Mouse (Mus musculus) bone marrow, adult 2 months (tissue): Measurements from ENCODE around the gene Mxi1. TPM values are rescaled to one million over a fixed set of nuclear protein-coding genes. Genes with fewer than 3 reads are reported as not detected.

Experiments
- H3K27ac ChIP-seq: fragments of 200-500 bp; 2 replicates; pipeline ENCODE4 v1.5.1; 2012; ENCODE audit warnings: low read depth, mild to moderate bottlenecking, control low read depth, inconsistent platforms, low read length; ENCODE audit not compliant: control insufficient read depth, poor library complexity, insufficient read depth
- H3K4me1 ChIP-seq: fragments of 200-500 bp; 2 replicates; pipeline ENCODE4 v1.6.1; 2011; ENCODE audit warnings: low read length; ENCODE audit not compliant: control insufficient read depth, insufficient read depth
- H3K4me3 ChIP-seq: fragments of 200-500 bp; replicated peaks from 2 replicates; pipeline ENCODE3; 2011; ENCODE audit warnings: mild to moderate bottlenecking, low read depth, low read length, control low read depth; ENCODE audit not compliant: control insufficient read depth
- CTCF ChIP-seq: fragments of 200-500 bp; IDR thresholded peaks from 2 replicates; pipeline ENCODE4 v1.5.1; 2011; ENCODE audit warnings: low read length, control low read depth; ENCODE audit not compliant: control insufficient read depth, insufficient read depth
- POLR2A ChIP-seq: fragments of 200-500 bp; IDR thresholded peaks from 2 replicates; pipeline ENCODE4 v1.6.1; 2011; ENCODE audit warnings: low read depth, mild to moderate bottlenecking, control low read depth, low read length, borderline replicate concordance; ENCODE audit not compliant: control insufficient read depth
- WGBS: fragments of 180-500 bp; shearing (Covaris S2); methylation state at CpG from one replicate; pipeline ENCODE4 v1.1.7; 2018; 5-methylcytosine and 5-hydroxymethylcytosine counted together
- polyA plus RNA-seq: library from polyadenylated mRNA; stranded (reverse); fragments of >200 nt; gene quantifications from 2 replicates; pipeline ENCODE4 v1.2.4, GENCODE M21; 2011; ENCODE audit warnings: low replicate concordance; ENCODE audit not compliant: missing spikeins, insufficient read depth, insufficient read length

The Mxi1 gene
- polyA plus RNA-seq, 1 experiment = 32.4 TPM

GRCm38 (mm10) chr19:53420924-53421582 lies 110.7 kb downstream of the Mxi1 start:
- peak overlapping the region; percentile 69 for H3K27ac ChIP-seq
- WGBS = 12% methylated on average over 19 of the region's 19 CpGs
- peak overlapping the region; percentile 52 for H3K4me3 ChIP-seq
- TF ChIP-seq CTCF (no peak), POLR2A (no peak)
- H3K4me1 ChIP-seq = peaks cover 7% of the 10 kb centered on the region; the same call in 1 of the 2 replicates

DNA sequence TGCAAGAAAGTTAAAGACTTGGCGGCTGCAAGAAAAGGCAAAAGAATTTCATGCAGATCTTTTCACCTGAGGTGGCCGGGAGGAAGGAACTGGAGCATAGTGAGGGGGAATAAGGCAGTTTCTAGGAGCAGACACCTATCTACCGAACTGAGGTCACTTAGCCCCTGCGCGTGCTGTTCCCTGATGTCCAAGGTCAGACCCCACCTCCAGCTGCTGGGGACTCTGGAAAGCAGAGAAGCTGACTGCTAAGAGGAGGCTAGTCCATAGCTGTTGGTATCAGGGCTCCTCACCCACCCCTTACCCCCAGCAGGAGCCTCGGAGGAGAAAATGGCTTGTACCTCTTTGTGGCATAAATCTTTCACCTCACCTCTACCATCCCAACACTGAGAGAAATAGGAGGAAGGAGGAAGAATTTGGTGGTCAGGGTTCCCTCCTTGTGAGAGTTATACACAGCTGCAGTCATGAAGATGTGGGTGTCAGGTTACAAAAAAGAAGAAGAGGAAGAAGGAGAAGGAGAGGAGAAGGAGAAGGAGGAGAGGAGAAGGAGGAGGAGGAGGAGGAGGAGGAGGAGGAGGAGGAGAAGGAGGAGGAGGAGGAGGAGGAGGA lies 111.4 kb downstream of the Mxi1 start:
- peak overlapping the region; percentile 19 for H3K4me3 ChIP-seq
- H3K4me1 ChIP-seq = peaks cover 7% of the 10 kb centered on the region; the same call in 1 of the 2 replicates
- TF ChIP-seq POLR2A (no peak), CTCF (no peak)
- 4% methylated on average over 6 of the region's 6 CpGs for WGBS
- peak overlapping the region; percentile 57 for H3K27ac ChIP-seq

- H3K4me3 ChIP-seq = no peak overlapping the region
- WGBS = 34% methylated on average over 18 of the region's 18 CpGs
- H3K27ac ChIP-seq = peak overlapping the region; percentile 43; the same call in 1 of the 2 replicates
These were observed 112.3 kb downstream of the Mxi1 start for GRCm38 (mm10) chr19:53422358-53423308.

DNA sequence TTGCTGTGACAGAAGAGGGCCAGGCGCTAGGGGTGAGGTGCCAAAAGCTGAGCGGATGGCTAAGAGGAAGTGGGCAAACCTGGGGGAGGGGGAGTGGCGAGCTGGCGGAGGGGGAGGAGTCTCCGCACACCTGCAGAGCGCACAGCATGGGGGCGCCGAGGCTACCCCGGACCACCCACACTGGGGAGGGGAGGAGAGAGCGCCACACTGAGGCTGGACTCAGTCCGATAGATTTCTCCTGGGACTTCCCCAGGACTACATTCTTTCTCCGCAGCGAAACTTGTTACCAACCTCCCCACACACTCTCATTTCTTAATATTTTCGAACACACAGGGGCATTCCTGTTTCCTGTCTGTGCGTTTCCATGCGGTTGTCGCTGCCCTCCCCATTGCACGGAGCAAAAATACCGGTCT lies 113.0 kb downstream of the Mxi1 start:
- H3K4me3 ChIP-seq = peak overlapping the region; percentile 40
- under 1% methylated on average over 18 of the region's 19 CpGs for WGBS
- peaks cover 7% of the 10 kb centered on the region; the same call in 1 of the 2 replicates for H3K4me1 ChIP-seq
- H3K27ac ChIP-seq = peak overlapping the region; percentile 78
- TF ChIP-seq CTCF (peak; percentile 24; the same call in 1 of the 2 replicates), POLR2A (peak; percentile 59; the same call in 1 of the 2 replicates)

More at GRCm38 (mm10) chr19:53422358-53423308, 112.3 kb downstream of the Mxi1 start:
- peaks cover 7% of the 10 kb centered on the region; the same call in 1 of the 2 replicates for H3K4me1 ChIP-seq
- TF ChIP-seq CTCF = no peak

GRCm38 (mm10) chr19:53423816-53424465 lies 113.6 kb downstream of the Mxi1 start:
- 7% methylated on average over 17 of the region's 17 CpGs for WGBS
- Histone ChIP-seq H3K4me1 (peaks cover 7% of the 10 kb centered on the region; the same call in 1 of the 2 replicates), H3K27ac (peak overlapping the region; percentile 78), H3K4me3 (peak overlapping the region; percentile 40)
- no peak for TF ChIP-seq POLR2A
- no peak for TF ChIP-seq CTCF

- Histone ChIP-seq H3K4me3 (peak overlapping the region; percentile 27), H3K4me1 (peaks cover 7% of the 10 kb centered on the region; the same call in 1 of the 2 replicates), H3K27ac (peak overlapping the region; percentile 78)
- TF ChIP-seq POLR2A = peak; percentile 89
- TF ChIP-seq CTCF = no peak
- WGBS = 1% methylated on average over 18 of the region's 18 CpGs
These were observed 114.3 kb downstream of the Mxi1 start for GRCm38 (mm10) chr19:53424629-53425028.

Other genes with a start within 250 kb of the Mxi1 start
- gene Add3, start 170.1 kb upstream of the Mxi1 start, polyA plus RNA-seq = 21.3 and 43.6 TPM in 2 replicates
- not detected in 2 replicates for gene Gm10197, start 61.2 kb downstream of the Mxi1 start, polyA plus RNA-seq
- gene Smndc1, start 80.1 kb downstream of the Mxi1 start, polyA plus RNA-seq = 28.2 and 41.2 TPM in 2 replicates
- 4.4 and 9.7 TPM in 2 replicates for gene Dusp5, start 218.6 kb downstream of the Mxi1 start, polyA plus RNA-seq